Comparison of ENCODE assay signal across 10 mouse cellular contexts in genomic region chr2:164103501-164103900, GRCm38 (mm10). TPM values are rescaled to one million over a fixed set of nuclear protein-coding genes. Genes with fewer than 3 reads are reported as not detected.
DNase-seq lines count a peak whose midpoint lies in the region; ATAC-seq and TF ChIP-seq lines count a peak whose summit lies in the region.
"Had no signal": no experiment of that assay in that cellular context is flagged by ENCODE, and none has a peak within 500 bp of the region (broad histone marks: within the 10 kb centered on the region; RNA-seq: fewer than 3 reads in every experiment).

No protein-coding gene starts in this region.

- ATAC-seq in kidney, embryonic 15.5 days (replicated peaks; ENCODE audit: low FRiP score) = no peak

- no peak overlapping the region for H3K4me3 ChIP-seq in kidney, embryonic 15.5 days (replicated peaks)
- H3K4me3 ChIP-seq in ES-E14 (ENCODE audit: insufficient read depth in 1 of 2, low read depth in 1 of 2, low read length in 2 of 2, poor library complexity in 1 of 2, severe bottlenecking in 1 of 2) = no peak overlapping the region
- H3K4me3 ChIP-seq: erythroblast, embryonic 14.5 days; megakaryocyte, embryonic 14.5 days had no signal

- no peak overlapping the region for H3K27ac ChIP-seq in kidney, embryonic 15.5 days
- no peak overlapping the region for H3K27ac ChIP-seq in ES-E14 (ENCODE audit: insufficient read depth, low read depth, low read length, poor library complexity, severe bottlenecking)

- DNase-seq in kidney, adult 18-20 months = peak; percentile 64
- DNase-seq in ES-E14 (ENCODE audit: low read depth, low spot score) = peak; percentile 27
- peak; percentile 4 for DNase-seq in c-Kit-negative CD71-positive TER-119-positive erythroid progenitor cells, embryonic 14.5 days (ENCODE audit: low read depth, low spot score)
- peak; percentile 67 to 68 for DNase-seq in frontal cortex, postnatal 36 days (ENCODE audit: low spot score in 2 of 2)
- peak; percentile 29 for DNase-seq in large intestine, adult 2 months (ENCODE audit: low read depth, low spot score)
- peak; percentile 79 for DNase-seq in lung, postnatal 36 days
- DNase-seq in testis, postnatal 10 days (ENCODE audit: low spot score) = peak; percentile 83

- no peak overlapping the region for H3K9ac ChIP-seq in kidney, embryonic 15.5 days
- H3K9ac ChIP-seq in ES-E14 (ENCODE audit: insufficient read depth, low read depth, low read length, poor library complexity, severe bottlenecking) = no peak overlapping the region

- in situ Hi-C loops in ES-E14 (cut with MboI; ENCODE audit: low sequenced_read_pairs in 2 of 2, unreplicated experiment in 2 of 2) = loop anchor here in 1 of 2 experiments (10.0 kb wide), 1 partner anchor 241 kb away; no protein-coding TSS in a partner anchor

- H3K9me3 ChIP-seq in kidney, embryonic 15.5 days (replicated peaks) = no peaks in the 10 kb centered on the region
- H3K9me3 ChIP-seq in ES-E14 (ENCODE audit: control insufficient read depth, insufficient read depth, low read depth, low read length) = no peaks in the 10 kb centered on the region
- H3K9me3 ChIP-seq: megakaryocyte, embryonic 14.5 days had no signal

- H3K36me3 ChIP-seq in kidney, embryonic 15.5 days = peaks cover 79% of the 10 kb centered on the region
- H3K36me3 ChIP-seq in ES-E14 (ENCODE audit: control insufficient read depth, insufficient read depth, low read length, poor library complexity, severe bottlenecking) = peaks cover 32% of the 10 kb centered on the region

- H3K4me2 ChIP-seq in kidney, embryonic 15.5 days = no peak overlapping the region

- H3K27me3 ChIP-seq in kidney, embryonic 15.5 days = no peaks in the 10 kb centered on the region
- H3K27me3 ChIP-seq: megakaryocyte, embryonic 14.5 days had no signal

- 41% methylated on average over 4 of the region's 4 CpGs for WGBS in kidney, embryonic 15.5 days
- 23% methylated on average over 4 of the region's 4 CpGs for WGBS in large intestine, adult 2 months

- no peaks in the 10 kb centered on the region for H3K4me1 ChIP-seq in kidney, embryonic 15.5 days
- H3K4me1 ChIP-seq in ES-E14 (ENCODE audit: control insufficient read depth in 2 of 2, insufficient read depth in 2 of 2, low read length in 2 of 2, poor library complexity in 1 of 2) = no peaks in the 10 kb centered on the region

TF ChIP-seq in ES-E14, 5 proteins besides CTCF, POLR2A, EP300 and RAD21:
- TF ChIP-seq MAFK (IDR thresholded peaks at IDR 0.05; ENCODE audit: insufficient read depth, low read depth, low read length) = no peak
- no peak for TF ChIP-seq CHD2 (IDR thresholded peaks at IDR 0.05; ENCODE audit: low read depth, low read length)
- TF ChIP-seq HCFC1 (IDR thresholded peaks at IDR 0.05; ENCODE audit: borderline replicate concordance, insufficient read depth, low read length) = no peak
- peak; percentile 87; the same call in 1 of the 2 replicates for TF ChIP-seq ZNF384 (IDR thresholded peaks at IDR 0.05; ENCODE audit: low read depth, low read length)
- TF ChIP-seq ZC3H11A (IDR thresholded peaks at IDR 0.05; ENCODE audit: borderline replicate concordance, low read depth, low read length) = no peak

RNA-seq across cellular contexts. Expression of gene Tomm34, which starts 32.5 kb away (rescaled TPM):
- polyA plus RNA-seq in kidney, embryonic 15.5 days (2015; fragmentation: Nextera tagmentation; extraction: Ambion mirVana) = 60.8 and 64.9 TPM in 2 replicates
- 40.8 and 41.5 TPM in 2 replicates for total RNA-seq in ES-E14 (2012; rRNA removed)
- 36.8 and 38.7 TPM in 2 replicates for polyA plus RNA-seq in large intestine, adult 2 months (2012; rRNA removed)

RNA-seq across cellular contexts. Expression of gene Stk4, which starts 33.4 kb away (rescaled TPM):
- polyA plus RNA-seq in kidney, embryonic 15.5 days (2015; fragmentation: Nextera tagmentation; extraction: Ambion mirVana) = 21.0 and 23.4 TPM in 2 replicates
- total RNA-seq in ES-E14 (2012; rRNA removed) = 51.1 and 58.5 TPM in 2 replicates
- 13.6 and 17.5 TPM in 2 replicates for polyA plus RNA-seq in large intestine, adult 2 months (2012; rRNA removed)

Comparison
In these comparisons a context has a peak if more than half of its experiments do, and no peak if none do; other contexts are left out.
1. DNase-seq: peak in every context shown above with its lines; median percentile 83 in testis, postnatal 10 days; 79 in lung, postnatal 36 days; 68 in frontal cortex, postnatal 36 days; 64 in kidney, adult 18-20 months; 29 in large intestine, adult 2 months; 27 in ES-E14; 4 in c-Kit-negative CD71-positive TER-119-positive erythroid progenitor cells, embryonic 14.5 days.